Mouse (Mus musculus): Measurements from ENCODE around the gene Hao1.

DNA sequence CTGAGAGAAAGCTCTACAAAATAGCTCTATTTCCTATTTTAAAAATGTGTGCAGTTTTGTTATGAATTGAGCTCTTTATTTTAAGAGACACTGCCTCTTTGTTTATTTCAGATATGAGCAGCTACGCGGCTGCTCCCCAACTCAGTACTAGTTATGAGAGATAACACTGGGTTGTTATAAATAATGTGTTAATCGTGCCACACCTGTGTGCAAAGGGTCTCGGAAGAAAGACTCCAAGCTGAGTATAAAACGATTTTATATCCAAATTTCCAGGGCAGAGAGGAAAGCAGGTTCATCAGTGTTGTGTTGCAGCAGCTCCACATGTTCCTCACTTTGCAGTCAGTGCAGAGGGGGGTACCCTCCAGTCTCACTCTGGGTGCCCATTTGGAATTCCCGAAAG is 91.8 kb downstream of the Hao1 start:
- TF ChIP-seq POLR2AphosphoS2 (IDR thresholded peaks at IDR 0.05; ENCODE audit: low read length) (no peak), CTCF (IDR thresholded peaks at IDR 0.05 in 2 of 3, conservative IDR thresholded peaks at IDR 0.05 in 1 of 3; ENCODE audit: control insufficient read depth in 1 of 3, insufficient read depth in 1 of 3, low read depth in 2 of 3, low read length in 3 of 3, poor library complexity in 1 of 3, severe bottlenecking in 1 of 3) (no peak), MXI1 (IDR thresholded peaks at IDR 0.05; ENCODE audit: low read depth, low read length) (no peak), EP300 (IDR thresholded peaks at IDR 0.05; ENCODE audit: low read depth in 1 of 2, low read length in 2 of 2) (no peak), POLR2A (IDR thresholded peaks at IDR 0.05; ENCODE audit: control insufficient read depth in 1 of 2, insufficient read depth in 1 of 2, low read depth in 1 of 2, low read length in 2 of 2, poor library complexity in 1 of 2) (no peak), USF2 (IDR thresholded peaks at IDR 0.05; ENCODE audit: borderline replicate concordance in 1 of 2, insufficient read depth in 1 of 2, low read depth in 1 of 2, low read length in 2 of 2) (no peak), ZNF384 (IDR thresholded peaks at IDR 0.05; ENCODE audit: low read depth, low read length) (no peak), CHD2 (IDR thresholded peaks at IDR 0.05; ENCODE audit: low read length) (no peak), CHD1 (IDR thresholded peaks at IDR 0.05; ENCODE audit: low read depth, low read length) (no peak), USF1 (IDR thresholded peaks at IDR 0.05; ENCODE audit: low read depth, low read length) (no peak)
